9 mouse cellular contexts compared by ENCODE assay signal in the genomic region with DNA sequence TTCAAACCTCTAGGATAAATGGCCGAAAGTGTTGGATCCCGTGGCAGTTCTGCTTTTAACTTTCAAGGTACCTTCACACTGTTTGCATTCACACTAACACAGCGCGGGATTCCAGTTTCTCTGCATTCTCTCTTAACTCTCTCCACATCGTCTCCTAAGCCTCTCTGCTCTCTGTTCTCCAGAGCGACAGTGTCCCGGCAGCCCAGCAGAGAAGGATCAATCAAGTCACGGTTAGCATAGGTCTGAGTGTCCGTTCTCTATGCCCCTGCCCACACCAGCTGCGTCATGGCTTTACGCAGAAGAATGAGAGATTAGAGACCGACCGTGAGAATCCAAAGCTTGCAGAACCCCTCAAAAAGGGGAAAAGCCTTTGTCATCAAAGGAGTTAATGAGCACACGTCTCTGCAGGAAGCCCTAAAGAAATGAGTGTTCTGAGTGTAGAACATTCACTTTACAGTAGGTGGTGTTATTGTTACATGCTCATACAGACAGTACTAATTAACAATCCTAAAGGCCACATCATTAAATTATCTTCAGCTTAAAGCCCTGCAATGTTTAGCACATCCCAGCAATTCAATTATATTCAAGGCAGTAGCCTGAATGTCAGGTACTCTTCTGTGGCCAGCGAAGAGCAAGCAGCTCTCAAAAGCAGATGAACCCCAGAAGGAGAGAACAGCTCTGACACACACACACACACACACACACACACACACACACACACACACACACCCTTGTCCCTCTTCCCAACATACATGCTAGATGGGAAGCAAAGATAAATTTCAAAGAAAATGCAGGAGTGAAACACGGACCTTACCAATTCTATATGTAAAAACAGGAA.
A peak's percentile ranks its signal among the peaks of the same experiment; 100 is the strongest.
DNase-seq lines count a peak whose midpoint lies in the region; ATAC-seq lines count a peak whose summit lies in the region.
"Had no signal": no experiment of that assay in that cellular context is flagged by ENCODE, and none has a peak within 500 bp of the region (broad histone marks: within the 10 kb centered on the region; RNA-seq: fewer than 3 reads in every experiment).

No protein-coding gene starts in this region.

- no peak overlapping the region for H3K9ac ChIP-seq in lung, embryonic 15.5 days
- H3K9ac ChIP-seq in limb, embryonic 13.5 days = peak overlapping the region; percentile 8; the same call in 1 of the 2 replicates
- H3K9ac ChIP-seq in stomach, embryonic 15.5 days = no peak overlapping the region

- H3K36me3 ChIP-seq in lung, embryonic 15.5 days = no peaks in the 10 kb centered on the region
- no peaks in the 10 kb centered on the region for H3K36me3 ChIP-seq in limb, embryonic 13.5 days
- no peaks in the 10 kb centered on the region for H3K36me3 ChIP-seq in stomach, embryonic 15.5 days

- H3K4me3 ChIP-seq in lung, embryonic 15.5 days = no peak overlapping the region
- H3K4me3 ChIP-seq in limb, embryonic 13.5 days = no peak overlapping the region
- no peak overlapping the region for H3K4me3 ChIP-seq in stomach, embryonic 15.5 days (replicated peaks)

- peaks cover 6% of the 10 kb centered on the region; the same call in 1 of the 2 replicates for H3K4me1 ChIP-seq in lung, embryonic 15.5 days
- peaks cover 8% of the 10 kb centered on the region for H3K4me1 ChIP-seq in limb, embryonic 13.5 days
- H3K4me1 ChIP-seq in stomach, embryonic 15.5 days = no peaks in the 10 kb centered on the region

- DNase-seq in embryo, embryonic 10.5 days (ENCODE audit: low spot score) = peak; percentile 40
- no peak for DNase-seq in embryo, embryonic 11 days
- no peak for DNase-seq in lung, adult 18-20 months
- no peak for DNase-seq in ovary, postnatal 10 days (ENCODE audit: low spot score)
- DNase-seq in thymus, postnatal 25 days = no peak
- DNase-seq: lung, postnatal 36 days had no signal

- 32% methylated on average over 16 of the region's 16 CpGs for WGBS in lung, embryonic 15.5 days
- WGBS in limb, embryonic 13.5 days = 43% methylated on average over 16 of the region's 16 CpGs
- 41% methylated on average over 16 of the region's 16 CpGs for WGBS in stomach, embryonic 15.5 days

- H3K9me3 ChIP-seq in lung, embryonic 15.5 days = no peaks in the 10 kb centered on the region
- no peaks in the 10 kb centered on the region for H3K9me3 ChIP-seq in limb, embryonic 13.5 days
- H3K9me3 ChIP-seq in stomach, embryonic 15.5 days = no peaks in the 10 kb centered on the region

- no peaks in the 10 kb centered on the region for H3K27me3 ChIP-seq in lung, embryonic 15.5 days
- peaks cover 26% of the 10 kb centered on the region for H3K27me3 ChIP-seq in limb, embryonic 13.5 days
- H3K27me3 ChIP-seq in stomach, embryonic 15.5 days (replicated peaks) = no peaks in the 10 kb centered on the region

- no peak for ATAC-seq in lung, embryonic 15.5 days (ENCODE audit: borderline replicate concordance, extremely low read depth, low FRiP score, low TSS enrichment)
- no peak for ATAC-seq in limb, embryonic 13.5 days (ENCODE audit: low FRiP score, low read depth)
- no peak for ATAC-seq in stomach, embryonic 15.5 days (ENCODE audit: insufficient read depth, low FRiP score, low read depth)

- H3K27ac ChIP-seq in lung, embryonic 15.5 days = no peak overlapping the region
- no peak overlapping the region for H3K27ac ChIP-seq in limb, embryonic 13.5 days
- H3K27ac ChIP-seq in stomach, embryonic 15.5 days = no peak overlapping the region

- H3K4me2 ChIP-seq in lung, embryonic 15.5 days = 0 out of 2 replicates have a peak overlapping the region, but pooled peaks have one; percentile 23
- H3K4me2 ChIP-seq in limb, embryonic 13.5 days (replicated peaks) = peak overlapping the region; percentile 41; the same call in 1 of the 2 replicates
- H3K4me2 ChIP-seq in stomach, embryonic 15.5 days = peak overlapping the region; percentile 27; the same call in 1 of the 2 replicates
